Mouse (Mus musculus) limb, embryonic 12.5 days (tissue): ENCODE data around the gene Cbx7. TPM values are rescaled to one million over a fixed set of nuclear protein-coding genes. Genes with fewer than 3 reads are reported as not detected.
"Not testable (repeated sequence)": the region's sequence is repeated elsewhere in the genome, so short reads cannot be mapped to it uniquely, and the experiment has no call there.

Source experiments
- ATAC-seq: fragments of 200-750 bp; cut with Nextera tagmentation; 2 replicates; pipeline ENCODE4 v1.8.0; 2017; ENCODE audit warnings: low read depth, moderate TSS enrichment; ENCODE audit not compliant: insufficient number of reproducible peaks, insufficient read depth, low FRiP score, low TSS enrichment
- H3K27ac ChIP-seq: fragments of 300-500 bp; sonication (generic); 2 replicates; pipeline ENCODE4 v1.5.1; 2016; ENCODE audit warnings: mild to moderate bottlenecking, moderate library complexity
- H3K27me3 ChIP-seq: fragments of 300-500 bp; sonication (generic); 2 replicates; pipeline ENCODE4 v1.6.1; 2016; ENCODE audit warnings: mild to moderate bottlenecking, moderate library complexity
- H3K36me3 ChIP-seq: fragments of 300-500 bp; sonication (generic); 2 replicates; pipeline ENCODE4 v1.6.1; 2016; ENCODE audit warnings: mild to moderate bottlenecking, moderate library complexity
- H3K4me1 ChIP-seq: fragments of 300-500 bp; sonication (generic); replicated peaks from 2 replicates; pipeline ENCODE4 v1.6.1; 2016
- H3K4me2 ChIP-seq: fragments of 300-500 bp; sonication (generic); 2 replicates; pipeline ENCODE4 v1.6.1; 2016; ENCODE audit warnings: mild to moderate bottlenecking, moderate library complexity
- H3K4me3 ChIP-seq: fragments of 300-500 bp; sonication (generic); replicated peaks from 2 replicates; pipeline ENCODE4 v1.5.1; 2016; ENCODE audit warnings: mild to moderate bottlenecking
- H3K9ac ChIP-seq: fragments of 300-500 bp; sonication (generic); replicated peaks from 2 replicates; pipeline ENCODE4 v1.6.1; 2016; ENCODE audit warnings: mild to moderate bottlenecking, moderate library complexity
- H3K9me3 ChIP-seq: fragments of 300-500 bp; sonication (generic); 2 replicates; pipeline ENCODE4 v1.6.1; 2016; ENCODE audit warnings: mild to moderate bottlenecking, moderate library complexity
- WGBS: fragments of 180-500 bp; shearing (Covaris S2); methylation state at CpG from one replicate; pipeline ENCODE4 v1.1.7; 2016; 5-methylcytosine and 5-hydroxymethylcytosine counted together
- polyA plus RNA-seq: library from polyadenylated mRNA; unstranded; fragments of >200 nt; fragmentation: Nextera tagmentation; extraction: Ambion mirVana; gene quantifications from 2 replicates; pipeline ENCODE4 v1.2.1, GENCODE M21; 2016

Cbx7 gene
- polyA plus RNA-seq, 1 experiment from 2014 or later: 2.0 TPM

DNA sequence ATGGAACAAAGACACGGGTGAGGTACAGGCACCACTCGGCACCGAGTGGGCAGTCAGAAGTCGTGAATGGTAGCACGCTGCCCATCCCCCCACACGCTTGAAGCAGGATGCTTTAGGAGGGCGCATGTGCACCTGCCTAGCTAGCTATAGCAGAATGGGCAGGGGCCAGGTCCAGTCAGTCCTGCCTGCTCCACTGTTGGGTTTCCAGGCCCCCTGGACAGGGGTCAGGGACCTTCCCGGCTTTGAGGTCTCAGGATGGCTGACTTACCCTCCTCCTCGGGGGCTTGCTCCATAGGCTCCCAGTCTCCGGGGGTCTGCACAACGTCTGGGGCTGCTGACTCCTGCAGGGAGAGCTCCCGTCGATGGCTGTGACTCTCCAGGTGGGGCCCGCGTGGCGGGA, 52.4 kb downstream of the Cbx7 start:
- Histone ChIP-seq H3K9ac (no peak overlapping the region), H3K36me3 (no peaks in the 10 kb centered on the region), H3K4me1 (no peaks in the 10 kb centered on the region), H3K9me3 (no peaks in the 10 kb centered on the region), H3K27ac (no peak overlapping the region), H3K4me2 (no peak overlapping the region), H3K27me3 (no peaks in the 10 kb centered on the region), H3K4me3 (no peak overlapping the region)
- WGBS: 82% methylated on average over 16 of the region's 16 CpGs
- ATAC-seq: no peak

- H3K4me2 ChIP-seq: no peak overlapping the region
- no peaks in the 10 kb centered on the region for H3K9me3 ChIP-seq
- WGBS: 93% methylated on average over 14 of the region's 14 CpGs
- no peaks in the 10 kb centered on the region for H3K36me3 ChIP-seq
- H3K27ac ChIP-seq: no peak overlapping the region
- no peak overlapping the region for H3K9ac ChIP-seq
- no peak for ATAC-seq
- no peaks in the 10 kb centered on the region for H3K4me1 ChIP-seq
- H3K4me3 ChIP-seq: no peak overlapping the region
- H3K27me3 ChIP-seq: no peaks in the 10 kb centered on the region
Measured at GRCm38 (mm10) chr15:79917111-79917720, 53.7 kb downstream of the Cbx7 start.

- no peak overlapping the region for H3K9ac ChIP-seq
Measured at GRCm38 (mm10) chr15:79916150-79916549, 54.8 kb downstream of the Cbx7 start.

DNA sequence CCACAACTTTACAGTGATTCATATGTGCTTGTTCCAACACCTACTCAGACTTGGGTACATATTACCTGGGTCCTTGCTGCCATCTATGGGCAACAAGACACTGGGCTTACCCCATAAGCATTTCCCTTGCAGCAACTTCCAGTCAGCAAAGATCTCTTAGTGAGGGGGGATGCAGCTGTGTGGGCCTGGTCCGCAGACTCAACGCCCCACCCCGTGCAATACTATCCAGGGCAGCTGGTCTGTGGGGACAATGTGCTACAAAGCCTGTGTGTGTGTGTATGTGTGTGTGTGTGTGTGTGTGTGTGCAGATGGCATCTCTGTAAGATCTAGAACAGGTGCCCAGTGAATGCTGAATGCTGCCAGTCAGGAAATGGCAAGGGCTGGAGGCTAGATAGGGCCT, 56.6 kb downstream of the Cbx7 start:
- 59% methylated on average over 3 of the region's 3 CpGs for WGBS
- H3K27ac ChIP-seq: no peak overlapping the region
- no peak overlapping the region for H3K4me2 ChIP-seq
- H3K4me3 ChIP-seq: no peak overlapping the region
- no peaks in the 10 kb centered on the region for H3K36me3 ChIP-seq
- ATAC-seq: no peak
- H3K9ac ChIP-seq: no peak overlapping the region
- no peaks in the 10 kb centered on the region for H3K9me3 ChIP-seq
- no peaks in the 10 kb centered on the region for H3K4me1 ChIP-seq
- no peaks in the 10 kb centered on the region for H3K27me3 ChIP-seq

More at GRCm38 (mm10) chr15:79916150-79916549, 54.8 kb downstream of the Cbx7 start:
- Histone ChIP-seq H3K4me1 (no peaks in the 10 kb centered on the region), H3K27me3 (no peaks in the 10 kb centered on the region), H3K36me3 (no peaks in the 10 kb centered on the region), H3K9me3 (no peaks in the 10 kb centered on the region), H3K4me2 (no peak overlapping the region), H3K27ac (no peak overlapping the region), H3K4me3 (no peak overlapping the region)
- WGBS: 74% methylated on average over 5 of the region's 5 CpGs
- ATAC-seq: no peak

GRCm38 (mm10) chr15:79913761-79914346, 57.1 kb downstream of the Cbx7 start:
- H3K4me2 ChIP-seq: no peak overlapping the region
- no peak overlapping the region for H3K27ac ChIP-seq
- H3K36me3 ChIP-seq: no peaks in the 10 kb centered on the region
- WGBS: 81% methylated on average over 6 of the region's 6 CpGs
- no peak overlapping the region for H3K4me3 ChIP-seq
- no peaks in the 10 kb centered on the region for H3K4me1 ChIP-seq
- no peak for ATAC-seq
- no peak overlapping the region for H3K9ac ChIP-seq
- no peaks in the 10 kb centered on the region for H3K9me3 ChIP-seq
- H3K27me3 ChIP-seq: no peaks in the 10 kb centered on the region

GRCm38 (mm10) chr15:79911339-79911738, 59.6 kb downstream of the Cbx7 start:
- WGBS: 86% methylated on average over 8 of the region's 8 CpGs
- no peak overlapping the region for H3K4me3 ChIP-seq

DNA sequence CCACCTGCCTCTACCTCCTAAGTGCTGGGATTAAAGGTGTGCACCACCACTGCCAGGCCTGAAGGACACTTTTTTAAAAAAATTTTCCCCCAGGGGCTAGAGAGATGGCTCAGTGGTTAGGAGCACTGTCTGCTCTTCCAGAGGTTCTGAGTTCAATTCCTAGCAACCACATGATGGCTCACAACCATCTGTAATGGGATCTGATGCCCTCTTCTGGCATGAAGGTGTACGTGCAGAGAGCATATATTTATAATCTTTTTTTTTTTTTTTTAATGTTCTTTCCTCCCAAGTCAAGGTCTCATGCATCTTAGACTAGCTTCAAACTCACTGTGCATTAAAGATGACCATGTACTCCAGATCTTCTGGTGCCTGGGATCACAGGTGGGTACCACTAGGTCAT, 60.1 kb downstream of the Cbx7 start:
- peaks cover 11% of the 10 kb centered on the region for H3K36me3 ChIP-seq
- not testable (repeated sequence) for ATAC-seq, H3K4me1 ChIP-seq, H3K27ac ChIP-seq, H3K9me3 ChIP-seq, H3K4me2 ChIP-seq, H3K4me3 ChIP-seq, H3K9ac ChIP-seq
- 73% methylated on average over 1 of the region's 1 CpGs for WGBS
- H3K27me3 ChIP-seq: peaks cover 16% of the 10 kb centered on the region

More at GRCm38 (mm10) chr15:79911339-79911738, 59.6 kb downstream of the Cbx7 start:
- H3K27me3 ChIP-seq: peaks cover 11% of the 10 kb centered on the region
- no peak overlapping the region for H3K9ac ChIP-seq
- no peaks in the 10 kb centered on the region for H3K9me3 ChIP-seq
- H3K27ac ChIP-seq: no peak overlapping the region
- H3K4me2 ChIP-seq: no peak overlapping the region
- H3K4me1 ChIP-seq: no peaks in the 10 kb centered on the region
- ATAC-seq: no peak
- H3K36me3 ChIP-seq: peaks cover 6% of the 10 kb centered on the region

DNA sequence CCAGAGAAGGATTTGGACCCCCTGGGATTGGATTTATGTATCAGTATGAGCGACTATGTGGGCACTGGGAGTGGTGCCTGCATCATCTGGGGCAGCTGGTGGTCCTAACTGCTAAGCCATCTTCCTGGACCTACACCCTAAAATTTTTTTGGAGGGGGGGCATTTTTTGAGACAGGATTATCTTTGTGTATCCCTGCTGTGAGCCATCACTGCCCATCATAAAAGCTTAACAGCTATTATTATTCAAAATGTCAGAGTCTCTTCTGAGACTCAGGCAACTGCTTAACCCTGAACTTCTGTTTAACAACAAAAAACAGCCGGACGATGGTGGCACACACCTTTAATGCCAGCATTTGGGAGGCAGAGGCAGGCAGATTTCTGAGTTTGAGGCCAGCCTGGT, 61.9 kb downstream of the Cbx7 start:
- not testable (repeated sequence) for H3K9me3 ChIP-seq, ATAC-seq, H3K4me3 ChIP-seq, H3K4me2 ChIP-seq, H3K4me1 ChIP-seq, H3K27ac ChIP-seq, H3K9ac ChIP-seq
- Histone ChIP-seq H3K36me3 (peaks cover 12% of the 10 kb centered on the region), H3K27me3 (peaks cover 16% of the 10 kb centered on the region)
- WGBS: 86% methylated on average over 3 of the region's 3 CpGs

GRCm38 (mm10) chr15:79906855-79907254, 64.1 kb downstream of the Cbx7 start:
- Histone ChIP-seq H3K9me3 (no peaks in the 10 kb centered on the region), H3K9ac (no peak overlapping the region), H3K36me3 (peaks cover 12% of the 10 kb centered on the region), H3K4me3 (no peak overlapping the region), H3K4me1 (no peaks in the 10 kb centered on the region), H3K27me3 (peaks cover 16% of the 10 kb centered on the region), H3K4me2 (no peak overlapping the region), H3K27ac (no peak overlapping the region)
- WGBS: 32% methylated on average over 14 of the region's 14 CpGs
- ATAC-seq: no peak

DNA sequence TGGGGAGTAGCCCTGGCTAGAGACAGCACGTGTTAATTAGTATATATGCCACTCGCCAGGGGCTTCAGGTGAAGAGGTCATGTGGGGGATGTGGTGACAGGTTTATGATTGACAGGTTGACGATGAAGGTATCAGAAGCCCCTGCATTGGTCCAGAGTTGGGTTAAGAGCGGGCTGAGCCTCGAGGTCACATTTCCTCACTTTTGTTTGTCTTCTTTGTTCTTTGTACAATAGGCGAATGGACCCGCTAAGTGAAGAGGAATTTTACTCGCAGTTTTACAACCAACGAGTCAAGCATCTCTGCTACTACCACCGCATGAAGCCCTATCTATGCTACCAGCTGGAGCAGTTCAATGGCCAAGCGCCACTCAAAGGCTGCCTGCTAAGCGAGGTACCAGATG, 65.7 kb downstream of the Cbx7 start:
- Histone ChIP-seq H3K9me3 (no peaks in the 10 kb centered on the region), H3K27ac (no peak overlapping the region), H3K9ac (no peak overlapping the region), H3K4me2 (no peak overlapping the region), H3K36me3 (peaks cover 12% of the 10 kb centered on the region), H3K4me1 (no peaks in the 10 kb centered on the region), H3K27me3 (peaks cover 16% of the 10 kb centered on the region), H3K4me3 (no peak overlapping the region)
- 73% methylated on average over 12 of the region's 12 CpGs for WGBS
- ATAC-seq: no peak

- H3K9ac ChIP-seq, H3K4me2 ChIP-seq, H3K9me3 ChIP-seq, ATAC-seq, H3K4me1 ChIP-seq, H3K27ac ChIP-seq, H3K4me3 ChIP-seq: not testable (repeated sequence)
- WGBS: 81% methylated on average over 11 of the region's 11 CpGs
- H3K27me3 ChIP-seq: peaks cover 16% of the 10 kb centered on the region
- H3K36me3 ChIP-seq: peaks cover 12% of the 10 kb centered on the region
Measured at GRCm38 (mm10) chr15:79904678-79905077, 66.2 kb downstream of the Cbx7 start.

GRCm38 (mm10) chr15:79903963-79904362, 67.0 kb downstream of the Cbx7 start:
- ATAC-seq: no peak
- Histone ChIP-seq H3K27ac (no peak overlapping the region), H3K9ac (no peak overlapping the region), H3K4me3 (no peak overlapping the region), H3K36me3 (peaks cover 12% of the 10 kb centered on the region), H3K9me3 (no peaks in the 10 kb centered on the region), H3K27me3 (peaks cover 16% of the 10 kb centered on the region), H3K4me2 (no peak overlapping the region), H3K4me1 (no peaks in the 10 kb centered on the region)
